Mouse (Mus musculus) ES-E14 (cell line): ENCODE data around the gene Cmip. TPM values are rescaled to one million over a fixed set of nuclear protein-coding genes. Genes with fewer than 3 reads are reported as not detected.

Experiments used
- DNase-seq: peaks from one replicate; pipeline ENCODE4 v3.0.0-alpha.2; 2013; ENCODE audit warnings: low read depth, low spot score
- H3K27ac ChIP-seq: 2 replicates; pipeline ENCODE4 v1.5.1; 2012; ENCODE audit warnings: low read depth, mild to moderate bottlenecking, low read length, moderate library complexity, mixed read lengths; ENCODE audit not compliant: poor library complexity, insufficient read depth, severe bottlenecking
- H3K36me3 ChIP-seq: 2 replicates; pipeline ENCODE4 v1.6.1; 2012; ENCODE audit warnings: mild to moderate bottlenecking, low read length, moderate library complexity, mixed read lengths; ENCODE audit not compliant: control insufficient read depth, poor library complexity, insufficient read depth, severe bottlenecking
- H3K4me1 ChIP-seq, 2 experiments: fragments of 150-350 bp in 1 of 2; sonication (generic) in 1 of 2; 2 replicates each; pipeline ENCODE4 v1.6.1; 2012; ENCODE audit warnings: low read length in 2 of 2, mild to moderate bottlenecking in 1 of 2, mixed read lengths in 1 of 2; ENCODE audit not compliant: control insufficient read depth in 2 of 2, insufficient read depth in 2 of 2, poor library complexity in 1 of 2
- H3K4me3 ChIP-seq, 2 experiments: fragments of 150-350 bp in 1 of 2; sonication (generic) in 1 of 2; 2 replicates each; pipeline ENCODE4 v1.5.1; 2012; ENCODE audit warnings: low read length in 2 of 2, low read depth in 1 of 2, mild to moderate bottlenecking in 1 of 2, mixed read lengths in 1 of 2; ENCODE audit not compliant: insufficient read depth in 1 of 2, poor library complexity in 1 of 2, severe bottlenecking in 1 of 2
- H3K9ac ChIP-seq: 2 replicates; pipeline ENCODE4 v1.6.1; 2012; ENCODE audit warnings: low read depth, mild to moderate bottlenecking, low read length, mixed read lengths; ENCODE audit not compliant: poor library complexity, insufficient read depth, severe bottlenecking
- H3K9me3 ChIP-seq: fragments of 150-350 bp; sonication (generic); 2 replicates; pipeline ENCODE4 v1.6.1; 2012; ENCODE audit warnings: low read depth, mild to moderate bottlenecking, low read length; ENCODE audit not compliant: control insufficient read depth, insufficient read depth
- CHD2 ChIP-seq: IDR thresholded peaks from 2 replicates; pipeline ENCODE4 v1.6.1; 2014; ENCODE audit warnings: mild to moderate bottlenecking, low read depth, low read length, inconsistent platforms
- HCFC1 ChIP-seq: IDR thresholded peaks from 2 replicates; pipeline ENCODE4 v1.6.1; 2012; ENCODE audit warnings: low read length, inconsistent platforms, borderline replicate concordance; ENCODE audit not compliant: insufficient read depth
- MAFK ChIP-seq: IDR thresholded peaks from 2 replicates; pipeline ENCODE4 v1.6.1; 2014; ENCODE audit warnings: mild to moderate bottlenecking, low read depth, low read length, inconsistent platforms; ENCODE audit not compliant: insufficient read depth
- ZC3H11A ChIP-seq: IDR thresholded peaks from 2 replicates; pipeline ENCODE4 v1.6.1; 2012; ENCODE audit warnings: low read depth, mild to moderate bottlenecking, inconsistent platforms, low read length, borderline replicate concordance
- ZNF384 ChIP-seq: IDR thresholded peaks from 2 replicates; pipeline ENCODE4 v1.6.1; 2012; ENCODE audit warnings: low read depth, low read length, inconsistent platforms
- in situ Hi-C, 2 experiments: fragments of 600-800 bp; cut with MboI; formaldehyde crosslinking; loops; one replicate each; pipeline ENCODE4 v1.15.1; 2025; ENCODE audit warnings: low sequenced_read_pairs in 2 of 2, inconsistent platforms in 1 of 2; ENCODE audit not compliant: unreplicated experiment in 2 of 2
- total RNA-seq: library from RNA; depleted of rRNA; stranded (reverse); fragments of 300-350 nt; gene quantifications from 2 replicates; pipeline ENCODE4 v1.2.3, GENCODE M21; 2012

Gene Cmip
- total RNA-seq, 1 experiment: 26.3 TPM

- Histone ChIP-seq H3K36me3 (peaks cover 49% of the 10 kb centered on the region), H3K9ac (no peak overlapping the region), H3K4me3 (no peak overlapping the region), H3K9me3 (no peaks in the 10 kb centered on the region), H3K4me1 (peaks cover 3 to 12% of the 10 kb centered on the region in 2 experiments; a peak in 3 of 4 replicates), H3K27ac (no peak overlapping the region)
- TF ChIP-seq MAFK (no peak), ZNF384 (no peak), HCFC1 (no peak), ZC3H11A (no peak), CHD2 (no peak)
- no peak for DNase-seq
- in situ Hi-C loops: loop anchor here in 1 of 2 experiments (25.0 kb wide), 1 partner anchor 243 kb away; no protein-coding TSS in a partner anchor
These were observed 198.8 kb downstream of the Cmip start for GRCm38 (mm10) chr8:117455701-117456100.

- Histone ChIP-seq H3K36me3 (peaks cover 38% of the 10 kb centered on the region), H3K4me1 (peaks cover 3 to 12% of the 10 kb centered on the region in 2 experiments; a peak in 3 of 4 replicates), H3K9ac (no peak overlapping the region), H3K4me3 (no peak overlapping the region), H3K27ac (no peak overlapping the region), H3K9me3 (no peaks in the 10 kb centered on the region)
- TF ChIP-seq ZNF384: no peak
- TF ChIP-seq CHD2: no peak
- no peak for TF ChIP-seq MAFK
- no peak for TF ChIP-seq ZC3H11A
- TF ChIP-seq HCFC1: no peak
- DNase-seq: no peak
- in situ Hi-C loops: loop anchor here in 1 of 2 experiments (25.0 kb wide), 1 partner anchor 246 kb away; no protein-coding TSS in a partner anchor
These were observed 201.6 kb downstream of the Cmip start for GRCm38 (mm10) chr8:117458440-117458839.

GRCm38 (mm10) chr8:117462701-117463284 is 205.9 kb downstream of the Cmip start:
- no peak for DNase-seq
- TF ChIP-seq HCFC1 (no peak), MAFK (no peak), CHD2 (no peak), ZC3H11A (no peak), ZNF384 (no peak)
- Histone ChIP-seq H3K4me3 (no peak overlapping the region), H3K27ac (no peak overlapping the region), H3K9me3 (no peaks in the 10 kb centered on the region), H3K9ac (no peak overlapping the region), H3K4me1 (peaks cover 3 to 12% of the 10 kb centered on the region in 2 experiments; a peak in 3 of 4 replicates), H3K36me3 (peaks cover 4% of the 10 kb centered on the region; the same call in 1 of the 2 replicates)
- in situ Hi-C loops: loop anchor here in 1 of 2 experiments (25.0 kb wide), 1 partner anchor 250 kb away; no protein-coding TSS in a partner anchor

- DNase-seq: no peak
- Histone ChIP-seq H3K9me3 (no peaks in the 10 kb centered on the region), H3K4me1 (peaks cover 3 to 8% of the 10 kb centered on the region in 2 experiments; a peak in 3 of 4 replicates), H3K36me3 (peaks cover 1% of the 10 kb centered on the region; the same call in 1 of the 2 replicates), H3K9ac (no peak overlapping the region), H3K27ac (no peak overlapping the region), H3K4me3 (no peak overlapping the region)
- in situ Hi-C loops: loop anchor here in 1 of 2 experiments (25.0 kb wide), 1 partner anchor 252 kb away; no protein-coding TSS in a partner anchor
- TF ChIP-seq CHD2: no peak
- TF ChIP-seq MAFK: no peak
- no peak for TF ChIP-seq HCFC1
- no peak for TF ChIP-seq ZC3H11A
- no peak for TF ChIP-seq ZNF384
These were observed 207.7 kb downstream of the Cmip start for GRCm38 (mm10) chr8:117464525-117464924.
